Mouse (Mus musculus): Measurements from ENCODE around the gene Ptpre. TPM values are rescaled to one million over a fixed set of nuclear protein-coding genes. Genes with fewer than 3 reads are reported as not detected.

The Ptpre gene
- polyA plus RNA-seq, 1 experiment from 2014 or later, result 2.5 TPM

GRCm38 (mm10) chr7:135544321-135544720, 7.0 kb downstream of the Ptpre start:
- Histone ChIP-seq H3K27ac (ENCODE audit: low read length) (no peak overlapping the region), H3K4me2 (ENCODE audit: low read depth, low read length) (no peak overlapping the region), H3K36me3 (ENCODE audit: control insufficient read depth, insufficient read depth, low read length) (no peaks in the 10 kb centered on the region), H3K4me3 (ENCODE audit: low read length) (no peak overlapping the region), H3K9me3 (ENCODE audit: control insufficient read depth, low read length) (no peaks in the 10 kb centered on the region), H3K9ac (ENCODE audit: low read length) (no peak overlapping the region), H3K27me3 (ENCODE audit: control insufficient read depth, insufficient read depth, low read depth, low read length) (peaks cover 3% of the 10 kb centered on the region; the same call in 1 of the 2 replicates), H3K4me1 (replicated peaks; ENCODE audit: control insufficient read depth, insufficient read depth, low read length) (peaks cover 15% of the 10 kb centered on the region)
- ATAC-seq (ENCODE audit: low read depth), result no peak
- 86% methylated on average over 6 of the region's 6 CpGs for WGBS

GRCm38 (mm10) chr7:135545957-135546356, 8.7 kb downstream of the Ptpre start:
- Histone ChIP-seq H3K36me3 (ENCODE audit: control insufficient read depth, insufficient read depth, low read length) (no peaks in the 10 kb centered on the region), H3K9ac (ENCODE audit: low read length) (no peak overlapping the region), H3K27me3 (ENCODE audit: control insufficient read depth, insufficient read depth, low read depth, low read length) (no peaks in the 10 kb centered on the region), H3K4me1 (replicated peaks; ENCODE audit: control insufficient read depth, insufficient read depth, low read length) (peaks cover 17% of the 10 kb centered on the region), H3K4me3 (ENCODE audit: low read length) (no peak overlapping the region), H3K9me3 (ENCODE audit: control insufficient read depth, low read length) (no peaks in the 10 kb centered on the region), H3K4me2 (ENCODE audit: low read depth, low read length) (peak overlapping the region; percentile 30), H3K27ac (ENCODE audit: low read length) (peak overlapping the region; percentile 38; the same call in 1 of the 2 replicates)
- WGBS, result 37% methylated on average over 7 of the region's 7 CpGs
- ATAC-seq (ENCODE audit: low read depth), result peak; percentile 82

GRCm38 (mm10) chr7:135546530-135546929, 9.2 kb downstream of the Ptpre start:
- Histone ChIP-seq H3K27ac (ENCODE audit: low read length) (no peak overlapping the region), H3K36me3 (ENCODE audit: control insufficient read depth, insufficient read depth, low read length) (no peaks in the 10 kb centered on the region), H3K27me3 (ENCODE audit: control insufficient read depth, insufficient read depth, low read depth, low read length) (no peaks in the 10 kb centered on the region), H3K9me3 (ENCODE audit: control insufficient read depth, low read length) (no peaks in the 10 kb centered on the region), H3K4me2 (ENCODE audit: low read depth, low read length) (no peak overlapping the region), H3K9ac (ENCODE audit: low read length) (no peak overlapping the region), H3K4me3 (ENCODE audit: low read length) (no peak overlapping the region), H3K4me1 (replicated peaks; ENCODE audit: control insufficient read depth, insufficient read depth, low read length) (peaks cover 21% of the 10 kb centered on the region)
- ATAC-seq (ENCODE audit: low read depth), result no peak
- WGBS, result 40% methylated on average over 5 of the region's 5 CpGs

GRCm38 (mm10) chr7:135548434-135548833, 11.2 kb downstream of the Ptpre start:
- H3K4me2 ChIP-seq (ENCODE audit: low read depth, low read length), result no peak overlapping the region
- H3K9ac ChIP-seq (ENCODE audit: low read length), result no peak overlapping the region
- no peaks in the 10 kb centered on the region for H3K27me3 ChIP-seq (ENCODE audit: control insufficient read depth, insufficient read depth, low read depth, low read length)
- H3K9me3 ChIP-seq (ENCODE audit: control insufficient read depth, low read length), result no peaks in the 10 kb centered on the region
- H3K4me3 ChIP-seq (ENCODE audit: low read length), result no peak overlapping the region
- no peak overlapping the region for H3K27ac ChIP-seq (ENCODE audit: low read length)
- no peak for ATAC-seq (ENCODE audit: low read depth)
- 72% methylated on average over 6 of the region's 6 CpGs for WGBS
- no peaks in the 10 kb centered on the region for H3K36me3 ChIP-seq (ENCODE audit: control insufficient read depth, insufficient read depth, low read length)
- H3K4me1 ChIP-seq (replicated peaks; ENCODE audit: control insufficient read depth, insufficient read depth, low read length), result peaks cover 23% of the 10 kb centered on the region

- H3K36me3 ChIP-seq (ENCODE audit: control insufficient read depth, insufficient read depth, low read length), result no peaks in the 10 kb centered on the region
- ATAC-seq (ENCODE audit: low read depth), result peak; percentile 68
- H3K27ac ChIP-seq (ENCODE audit: low read length), result peak overlapping the region; percentile 41
- H3K4me2 ChIP-seq (ENCODE audit: low read depth, low read length), result no peak overlapping the region
- no peaks in the 10 kb centered on the region for H3K27me3 ChIP-seq (ENCODE audit: control insufficient read depth, insufficient read depth, low read depth, low read length)
- no peaks in the 10 kb centered on the region for H3K9me3 ChIP-seq (ENCODE audit: control insufficient read depth, low read length)
- 35% methylated on average over 1 of the region's 1 CpGs for WGBS
- H3K9ac ChIP-seq (ENCODE audit: low read length), result no peak overlapping the region
- peaks cover 18% of the 10 kb centered on the region for H3K4me1 ChIP-seq (replicated peaks; ENCODE audit: control insufficient read depth, insufficient read depth, low read length)
- no peak overlapping the region for H3K4me3 ChIP-seq (ENCODE audit: low read length)
These were observed 14.3 kb downstream of the Ptpre start for GRCm38 (mm10) chr7:135551547-135551946.

- Histone ChIP-seq H3K9ac (ENCODE audit: low read length) (no peak overlapping the region), H3K4me1 (replicated peaks; ENCODE audit: control insufficient read depth, insufficient read depth, low read length) (peaks cover 13% of the 10 kb centered on the region), H3K9me3 (ENCODE audit: control insufficient read depth, low read length) (no peaks in the 10 kb centered on the region), H3K4me3 (ENCODE audit: low read length) (no peak overlapping the region), H3K27ac (ENCODE audit: low read length) (no peak overlapping the region), H3K27me3 (ENCODE audit: control insufficient read depth, insufficient read depth, low read depth, low read length) (no peaks in the 10 kb centered on the region), H3K36me3 (ENCODE audit: control insufficient read depth, insufficient read depth, low read length) (no peaks in the 10 kb centered on the region), H3K4me2 (ENCODE audit: low read depth, low read length) (no peak overlapping the region)
- ATAC-seq (ENCODE audit: low read depth), result no peak
- WGBS, result 74% methylated on average over 3 of the region's 3 CpGs
These were observed 16.3 kb downstream of the Ptpre start for GRCm38 (mm10) chr7:135553550-135553949.

GRCm38 (mm10) chr7:135556663-135557402, 19.6 kb downstream of the Ptpre start:
- 70% methylated on average over 3 of the region's 3 CpGs for WGBS
- Histone ChIP-seq H3K4me1 (replicated peaks; ENCODE audit: control insufficient read depth, insufficient read depth, low read length) (peaks cover 4% of the 10 kb centered on the region; the same call in 1 of the 2 replicates), H3K27me3 (ENCODE audit: control insufficient read depth, insufficient read depth, low read depth, low read length) (no peaks in the 10 kb centered on the region), H3K4me3 (ENCODE audit: low read length) (no peak overlapping the region), H3K36me3 (ENCODE audit: control insufficient read depth, insufficient read depth, low read length) (no peaks in the 10 kb centered on the region), H3K4me2 (ENCODE audit: low read depth, low read length) (no peak overlapping the region), H3K27ac (ENCODE audit: low read length) (no peak overlapping the region), H3K9ac (ENCODE audit: low read length) (no peak overlapping the region), H3K9me3 (ENCODE audit: control insufficient read depth, low read length) (no peaks in the 10 kb centered on the region)
- no peak for ATAC-seq (ENCODE audit: low read depth)

GRCm38 (mm10) chr7:135560280-135560679, 23.0 kb downstream of the Ptpre start:
- Histone ChIP-seq H3K4me2 (ENCODE audit: low read depth, low read length) (no peak overlapping the region), H3K36me3 (ENCODE audit: control insufficient read depth, insufficient read depth, low read length) (no peaks in the 10 kb centered on the region), H3K9me3 (ENCODE audit: control insufficient read depth, low read length) (no peaks in the 10 kb centered on the region), H3K27ac (ENCODE audit: low read length) (no peak overlapping the region), H3K4me3 (ENCODE audit: low read length) (no peak overlapping the region), H3K27me3 (ENCODE audit: control insufficient read depth, insufficient read depth, low read depth, low read length) (no peaks in the 10 kb centered on the region), H3K9ac (ENCODE audit: low read length) (no peak overlapping the region), H3K4me1 (replicated peaks; ENCODE audit: control insufficient read depth, insufficient read depth, low read length) (peaks cover 4% of the 10 kb centered on the region; the same call in 1 of the 2 replicates)
- ATAC-seq (ENCODE audit: low read depth), result no peak
- 35% methylated on average over 1 of the region's 1 CpGs for WGBS

- H3K27me3 ChIP-seq (ENCODE audit: control insufficient read depth, insufficient read depth, low read depth, low read length), result no peaks in the 10 kb centered on the region
- no peak overlapping the region for H3K4me3 ChIP-seq (ENCODE audit: low read length)
- no peaks in the 10 kb centered on the region for H3K4me1 ChIP-seq (replicated peaks; ENCODE audit: control insufficient read depth, insufficient read depth, low read length)
- no peaks in the 10 kb centered on the region for H3K9me3 ChIP-seq (ENCODE audit: control insufficient read depth, low read length)
- no peak overlapping the region for H3K27ac ChIP-seq (ENCODE audit: low read length)
- H3K36me3 ChIP-seq (ENCODE audit: control insufficient read depth, insufficient read depth, low read length), result no peaks in the 10 kb centered on the region
- ATAC-seq (ENCODE audit: low read depth), result no peak
- WGBS, result 64% methylated on average over 8 of the region's 8 CpGs
- H3K4me2 ChIP-seq (ENCODE audit: low read depth, low read length), result no peak overlapping the region
- no peak overlapping the region for H3K9ac ChIP-seq (ENCODE audit: low read length)
These were observed 26.7 kb downstream of the Ptpre start for GRCm38 (mm10) chr7:135564022-135564421.
